Mouse (Mus musculus) heart, postnatal 10 days (tissue): ENCODE measurements around the gene Llph. TPM values are rescaled to one million over a fixed set of nuclear protein-coding genes. Genes with fewer than 3 reads are reported as not detected.

ENCODE experiments used
- DNase-seq, 2 experiments: peaks; one replicate each; pipeline ENCODE4 v3.0.0; 2021
- intact Hi-C: fragments of 180-260 bp; cut with DNase I; formaldehyde crosslinking; loops from one replicate; pipeline ENCODE4 v1.15.1; 2025
- total RNA-seq, 2 experiments: library from RNA; stranded (reverse); gene quantifications; 2 replicates each; pipeline ENCODE4 v1.2.3; 2021

Gene Llph
- total RNA-seq, 2 experiments from 2014 or later: 7.8 to 8.3 TPM

DNA sequence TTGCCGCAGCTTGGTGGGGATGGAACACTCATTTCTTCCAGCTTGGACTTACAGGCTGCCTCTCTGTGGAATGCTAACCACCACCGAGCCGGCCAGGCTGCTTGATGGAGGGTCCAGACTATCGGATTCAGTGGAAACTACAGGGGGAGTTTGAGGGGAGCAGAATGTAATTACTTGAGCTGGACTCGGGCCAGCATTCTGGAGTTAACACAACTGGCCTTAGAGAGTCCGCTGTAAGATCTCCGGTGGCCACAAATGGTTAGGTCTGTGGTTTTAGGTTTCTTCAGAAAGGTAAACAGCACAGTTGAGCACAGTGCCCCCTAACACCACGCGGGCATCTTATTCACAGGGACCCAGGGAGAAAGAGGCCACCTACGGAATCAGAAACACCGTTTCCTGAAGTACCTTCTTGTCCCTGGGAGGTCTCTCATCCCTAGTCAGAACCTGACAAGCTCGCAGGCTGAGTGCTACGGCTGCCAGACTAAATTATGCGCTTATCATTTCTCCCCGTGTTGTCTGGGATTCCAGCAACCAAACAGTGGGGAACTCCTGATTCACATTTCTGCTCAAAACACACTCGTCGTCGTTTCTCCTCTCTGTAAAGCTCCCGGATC, 45.5 kb downstream of the Llph start:
- intact Hi-C loops: no loop called here
- DNase-seq: no peak

DNA sequence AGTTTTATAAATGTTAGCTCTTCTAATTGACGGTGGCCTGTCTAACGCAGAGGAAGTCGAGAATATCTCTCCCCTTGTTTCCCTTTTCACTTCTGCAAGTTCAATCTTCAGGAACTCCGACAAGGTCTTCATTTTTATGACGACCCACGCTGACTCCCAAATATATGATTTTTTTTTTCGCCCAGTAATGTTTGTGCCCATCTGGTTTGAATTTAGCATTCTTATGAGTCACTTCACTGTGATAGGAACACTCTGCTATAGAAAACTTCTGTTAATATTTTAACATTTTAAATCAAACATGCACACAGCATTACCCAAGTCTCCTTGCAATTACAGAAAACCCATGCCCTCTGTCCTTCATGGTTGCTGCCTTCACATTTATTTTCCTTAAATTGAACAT, 46.5 kb downstream of the Llph start:
- intact Hi-C loops: no loop called here

DNA sequence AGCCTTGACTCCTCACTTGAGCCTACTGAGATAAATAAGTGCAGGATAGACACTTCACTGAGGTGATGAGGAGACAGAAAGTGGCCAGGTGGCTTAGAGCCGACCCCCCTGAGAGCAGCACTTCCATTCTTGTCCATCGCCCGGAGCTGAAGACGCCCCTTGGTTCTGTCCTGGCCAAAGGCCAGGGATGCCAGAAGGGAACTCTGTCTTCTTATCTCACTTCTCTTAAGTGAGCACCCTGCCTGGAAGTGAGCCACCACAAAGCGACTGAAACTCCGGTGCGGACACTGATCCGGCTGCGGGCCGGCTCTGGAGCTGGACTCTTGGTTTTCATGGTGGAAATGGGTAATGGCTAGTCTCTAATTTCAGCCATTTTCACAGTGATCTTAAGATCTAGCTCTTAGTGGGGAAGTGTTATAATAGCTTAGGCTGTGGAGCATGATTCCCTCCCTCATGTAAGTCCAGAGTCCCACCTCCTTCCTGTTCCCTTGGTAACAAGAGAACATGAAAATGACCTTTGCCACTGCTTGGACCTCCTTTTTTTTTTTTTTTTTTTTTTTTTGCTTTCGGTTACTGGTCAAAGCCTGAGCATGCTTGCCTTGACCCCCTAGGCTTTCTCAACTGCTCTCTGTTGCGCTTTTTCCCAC, 52.7 kb downstream of the Llph start:
- intact Hi-C loops: no loop called here
- DNase-seq: peak; percentile 9 to 14

More for the DNA sequence above, 46.5 kb downstream of the Llph start:
- DNase-seq: no peak

DNA sequence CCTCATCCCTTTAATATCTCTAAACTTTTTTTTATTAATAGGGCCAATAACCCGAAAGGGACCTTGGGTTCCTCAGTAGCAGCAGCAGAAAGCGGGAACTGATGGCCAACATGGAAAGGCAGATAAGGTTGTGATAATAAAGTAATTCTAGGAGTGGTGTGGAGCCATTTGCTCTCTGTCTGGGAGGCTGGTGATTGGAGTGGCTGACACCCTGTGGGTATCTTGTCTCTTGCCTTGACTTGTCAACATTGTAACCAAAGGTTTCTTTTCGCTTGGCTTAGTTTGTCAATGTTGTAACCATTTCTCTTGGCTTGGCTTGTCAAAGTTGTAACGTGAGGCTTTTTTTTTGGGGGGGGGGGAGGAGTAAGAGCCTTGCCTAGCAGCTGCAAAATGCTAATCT, 53.5 kb downstream of the Llph start:
- no peak for DNase-seq
- intact Hi-C loops: no loop called here

DNA sequence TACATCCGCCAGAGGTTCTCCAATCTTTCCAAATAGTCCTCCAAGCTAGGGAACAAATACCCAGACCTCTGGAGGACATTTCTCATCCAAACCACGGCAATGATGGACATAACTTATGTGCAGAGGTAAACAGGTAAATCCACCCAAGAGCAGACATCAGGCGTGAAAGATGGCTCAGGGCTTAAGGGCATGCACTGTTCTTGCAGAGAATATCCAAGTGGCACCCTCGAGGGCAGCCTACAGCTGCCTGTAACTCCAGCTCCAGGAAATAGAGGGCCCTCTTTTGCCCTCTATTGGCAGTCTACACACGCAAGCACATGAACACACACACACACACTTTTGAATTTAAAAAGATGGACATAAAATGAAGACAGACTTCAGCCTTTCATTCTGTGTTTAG, 54.8 kb downstream of the Llph start:
- intact Hi-C loops: no loop called here
- no peak for DNase-seq

Other genes with a start within 250 kb of the Llph start
- 10 to 100 TPM; 10.6 to 12.0 TPM for gene Helb, start 114.1 kb upstream of the Llph start, total RNA-seq
- 100 to 1,000 TPM in 1 of 2 experiments, 10 to 100 TPM in 1; 97.7 to 106 TPM for gene Tmbim4, start 25.5 kb upstream of the Llph start, total RNA-seq
- gene Irak3, start 24.9 kb upstream of the Llph start, total RNA-seq: 1 to 10 TPM; 3.4 to 4.2 TPM
- under 1 TPM; 0.26 to 0.30 TPM for gene Hmga2, start 249.4 kb downstream of the Llph start, total RNA-seq